Mouse (Mus musculus) CH12.LX (cell line): ENCODE data around the gene Svep1. TPM values are rescaled to one million over a fixed set of nuclear protein-coding genes. Genes with fewer than 3 reads are reported as not detected.

Experiments used
- DNase-seq: peaks from one replicate; pipeline ENCODE4 v3.0.0-alpha.2; 2013; ENCODE audit errors: extremely low read depth
- H3K27ac ChIP-seq: 2 replicates; pipeline ENCODE4 v1.5.1; 2012; ENCODE audit warnings: low read depth, mild to moderate bottlenecking, control low read depth, moderate library complexity; ENCODE audit not compliant: insufficient read depth
- H3K27me3 ChIP-seq: replicated peaks from 2 replicates; pipeline ENCODE3; 2012; ENCODE audit warnings: inconsistent platforms
- H3K36me3 ChIP-seq, 2 experiments: replicated peaks in 1 of 2; 2 replicates each; pipeline versions ENCODE3 to v1.6.1; 2012; ENCODE audit warnings: inconsistent platforms in 1 of 2, low read length in 1 of 2, mild to moderate bottlenecking in 1 of 2, mixed read lengths in 1 of 2, moderate library complexity in 1 of 2; ENCODE audit not compliant: control insufficient read depth in 1 of 2, insufficient read depth in 1 of 2
- H3K4me1 ChIP-seq, 2 experiments: 2 replicates each; pipeline ENCODE4 v1.6.1; 2012; ENCODE audit warnings: inconsistent platforms in 1 of 2, moderate library complexity in 1 of 2; ENCODE audit not compliant: insufficient read depth in 2 of 2, control insufficient read depth in 1 of 2
- H3K4me2 ChIP-seq: 2 replicates; pipeline ENCODE4 v1.6.1; 2012; ENCODE audit warnings: low read depth, mild to moderate bottlenecking, control low read depth; ENCODE audit not compliant: poor library complexity, insufficient read depth, severe bottlenecking
- H3K4me3 ChIP-seq, 3 experiments: fragments of 150-350 bp in 1 of 3; sonication (generic) in 1 of 3; replicated peaks in 1 of 3; 2 replicates each; pipeline versions ENCODE3 to v1.5.1; 2011 to 2012; ENCODE audit warnings: low read depth in 2 of 3, low read length in 2 of 3, mild to moderate bottlenecking in 2 of 3, moderate library complexity in 2 of 3, control low read depth in 1 of 3, improper control_type of control experiment in 1 of 3, inconsistent platforms in 1 of 3, mixed read lengths in 1 of 3; ENCODE audit not compliant: poor library complexity in 1 of 3
- H3K79me2 ChIP-seq: replicated peaks from 2 replicates; pipeline ENCODE4 v1.6.1; 2012; ENCODE audit warnings: mild to moderate bottlenecking, moderate library complexity; ENCODE audit not compliant: control insufficient read depth, poor library complexity, insufficient read depth, severe bottlenecking; ENCODE audit errors: extremely low read depth
- H3K9ac ChIP-seq: 2 replicates; pipeline ENCODE4 v1.6.1; 2012; ENCODE audit warnings: low read depth, mild to moderate bottlenecking, control low read depth, moderate library complexity; ENCODE audit not compliant: insufficient read depth
- H3K9me3 ChIP-seq: replicated peaks from 2 replicates; pipeline ENCODE3; 2012; ENCODE audit warnings: low read length, inconsistent platforms, mixed read lengths
- BHLHE40 ChIP-seq: IDR thresholded peaks from 2 replicates; pipeline ENCODE4 v1.6.1; 2011; ENCODE audit warnings: mild to moderate bottlenecking, low read depth, low read length, improper control_type of control experiment
- CHD2 ChIP-seq: IDR thresholded peaks from 2 replicates; pipeline ENCODE4 v1.6.1; 2011; ENCODE audit warnings: low read length, improper control_type of control experiment
- CTCF ChIP-seq, 2 experiments: IDR thresholded peaks in 1 of 2; conservative IDR thresholded peaks in 1 of 2; 2 replicates each; pipeline ENCODE4 v1.5.1; 2011 to 2012; ENCODE audit warnings: low read depth in 2 of 2, low read length in 2 of 2, improper control_type of control experiment in 1 of 2, inconsistent platforms in 1 of 2, mild to moderate bottlenecking in 1 of 2, moderate library complexity in 1 of 2
- E2F4 ChIP-seq: IDR thresholded peaks from 2 replicates; pipeline ENCODE4 v1.6.1; 2011; ENCODE audit warnings: low read depth, low read length, improper control_type of control experiment; ENCODE audit not compliant: insufficient replicate concordance
- EP300 ChIP-seq: IDR thresholded peaks from 2 replicates; pipeline ENCODE4 v1.6.1; 2011; ENCODE audit warnings: low read length, improper control_type of control experiment
- ETS1 ChIP-seq: conservative IDR thresholded peaks from 2 replicates; pipeline ENCODE4 v1.6.1; 2012; ENCODE audit warnings: low read depth, mild to moderate bottlenecking, inconsistent platforms, low read length, improper control_type of control experiment, moderate library complexity
- HCFC1 ChIP-seq: IDR thresholded peaks from 2 replicates; pipeline ENCODE4 v1.6.1; 2012; ENCODE audit warnings: low read depth, mild to moderate bottlenecking, inconsistent platforms, low read length, improper control_type of control experiment
- JUN ChIP-seq: IDR thresholded peaks from 2 replicates; pipeline ENCODE4 v1.6.1; 2011; ENCODE audit warnings: low read depth, mild to moderate bottlenecking, low read length, improper control_type of control experiment, moderate library complexity; ENCODE audit not compliant: insufficient read depth
- KAT2A ChIP-seq: IDR thresholded peaks from 2 replicates; pipeline ENCODE4 v1.6.1; 2012; ENCODE audit warnings: low read length, improper control_type of control experiment, inconsistent platforms; ENCODE audit not compliant: insufficient replicate concordance
- MAFK ChIP-seq: IDR thresholded peaks from 2 replicates; pipeline ENCODE4 v1.6.1; 2011; ENCODE audit warnings: low read length, improper control_type of control experiment; ENCODE audit not compliant: insufficient replicate concordance
- MAX ChIP-seq: IDR thresholded peaks from 2 replicates; pipeline ENCODE4 v1.6.1; 2011; ENCODE audit warnings: low read length, improper control_type of control experiment
- MAZ ChIP-seq: IDR thresholded peaks from 2 replicates; pipeline ENCODE4 v1.6.1; 2012; ENCODE audit warnings: low read depth, mild to moderate bottlenecking, inconsistent platforms, low read length, improper control_type of control experiment, moderate library complexity
- MEF2A ChIP-seq: IDR thresholded peaks from 2 replicates; pipeline ENCODE4 v1.6.1; 2014; ENCODE audit warnings: low read depth, mild to moderate bottlenecking, inconsistent platforms, low read length, improper control_type of control experiment, borderline replicate concordance
- MYC ChIP-seq: IDR thresholded peaks from 2 replicates; pipeline ENCODE4 v1.6.1; 2011; ENCODE audit warnings: low read depth, mild to moderate bottlenecking, improper control_type of control experiment, low read length
- NRF1 ChIP-seq: IDR thresholded peaks from 2 replicates; pipeline ENCODE4 v1.6.1; 2014; ENCODE audit warnings: low read depth, mild to moderate bottlenecking, inconsistent platforms, low read length, improper control_type of control experiment, moderate library complexity
- PAX5 ChIP-seq: IDR thresholded peaks from 2 replicates; pipeline ENCODE4 v1.6.1; 2012; ENCODE audit warnings: low read length, inconsistent platforms, mixed read lengths
- POLR2A ChIP-seq: IDR thresholded peaks from 2 replicates; pipeline ENCODE4 v1.6.1; 2011; ENCODE audit warnings: low read depth, mild to moderate bottlenecking, improper control_type of control experiment, low read length
- POLR2AphosphoS2 ChIP-seq: IDR thresholded peaks from 2 replicates; pipeline ENCODE4 v1.6.1; 2011; ENCODE audit warnings: low read depth, low read length, improper control_type of control experiment
- RAD21 ChIP-seq: IDR thresholded peaks from 2 replicates; pipeline ENCODE4 v1.6.1; 2011; ENCODE audit warnings: low read depth, mild to moderate bottlenecking, low read length, improper control_type of control experiment, moderate library complexity
- RCOR1 ChIP-seq: conservative IDR thresholded peaks from 2 replicates; pipeline ENCODE4 v1.6.1; 2012; ENCODE audit warnings: low read depth, mild to moderate bottlenecking, inconsistent platforms, low read length, improper control_type of control experiment
- SIN3A ChIP-seq: IDR thresholded peaks from 2 replicates; pipeline ENCODE4 v1.6.1; 2012; ENCODE audit warnings: low read length, improper control_type of control experiment, inconsistent platforms
- SMC3 ChIP-seq: IDR thresholded peaks from 2 replicates; pipeline ENCODE4 v1.6.1; 2011; ENCODE audit warnings: low read depth, low read length, improper control_type of control experiment
- TCF12 ChIP-seq: IDR thresholded peaks from 2 replicates; pipeline ENCODE4 v1.6.1; 2014; ENCODE audit warnings: low read depth, mild to moderate bottlenecking, inconsistent platforms, low read length, improper control_type of control experiment
- UBTF ChIP-seq: IDR thresholded peaks from 2 replicates; pipeline ENCODE4 v1.6.1; 2012; ENCODE audit warnings: low read depth, mild to moderate bottlenecking, inconsistent platforms, low read length, improper control_type of control experiment, moderate library complexity
- USF1 ChIP-seq: IDR thresholded peaks from 2 replicates; pipeline ENCODE4 v1.6.1; 2014; ENCODE audit warnings: low read depth, mild to moderate bottlenecking, inconsistent platforms, low read length, improper control_type of control experiment
- USF2 ChIP-seq: conservative IDR thresholded peaks from 2 replicates; pipeline ENCODE4 v1.6.1; 2011; ENCODE audit warnings: low read depth, low read length, improper control_type of control experiment
- dilution Hi-C: fragments of 300-500 bp; cut with MboI; formaldehyde crosslinking; loops from 2 replicates; pipeline ENCODE4 v1.14.3; 2020; ENCODE audit warnings: low sequenced_read_pairs; ENCODE audit not compliant: extremely low pct_unique_long_range_greater_than_20kb, extremely low pct_ligation_motif_present
- in situ Hi-C: fragments of 300-500 bp; cut with MboI; formaldehyde crosslinking; loops from 3 replicates; pipeline ENCODE4 v1.14.3; 2019; ENCODE audit warnings: low sequenced_read_pairs, low pct_ligation_motif_present, low pct_unique_long_range_greater_than_20kb, mixed read lengths
- polyA plus RNA-seq: library from polyadenylated mRNA; unstranded; fragments of >175 nt; gene quantifications from 2 replicates; pipeline ENCODE4 v1.2.1, GENCODE M21; 2012; ENCODE audit warnings: low read depth; ENCODE audit not compliant: insufficient read length
- total RNA-seq, 2 experiments: library from RNA; depleted of rRNA; stranded (reverse); fragments of 300-350 nt in 1 of 2; fragments of >200 nt in 1 of 2; gene quantifications; 2 replicates each; pipeline ENCODE4 v1.2.3; 2012 to 2014

Gene Svep1
- total and polyA plus RNA-seq, 3 experiments, result not detected

DNA sequence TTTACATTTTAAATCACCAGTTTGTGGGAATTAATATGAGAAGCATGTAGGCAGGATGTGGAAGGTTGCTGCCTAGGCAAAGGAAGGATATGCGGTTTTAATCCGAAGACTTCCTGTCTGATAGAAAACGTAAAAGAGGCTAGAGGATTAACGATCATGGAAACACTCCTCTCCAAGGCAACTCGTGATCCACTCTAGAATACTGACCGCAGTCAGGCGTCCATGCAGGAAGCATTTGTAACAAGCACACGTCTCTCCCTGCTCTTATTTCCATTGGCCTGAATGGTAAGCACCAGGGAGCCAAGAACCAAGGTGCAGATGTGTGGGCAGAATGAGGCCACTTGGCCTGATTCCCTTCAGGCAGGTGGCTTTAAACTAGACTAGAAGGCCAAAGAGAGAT is 155.9 kb downstream of the Svep1 start:
- no peak overlapping the region for H3K4me3 ChIP-seq
- dilution Hi-C loops, result no loop called here
- H3K27me3 ChIP-seq, result no peaks in the 10 kb centered on the region
- no peak overlapping the region for H3K9ac ChIP-seq
- H3K79me2 ChIP-seq, result no peaks in the 10 kb centered on the region
- no peaks in the 10 kb centered on the region for H3K36me3 ChIP-seq
- in situ Hi-C loops, result no loop called here
- no peak overlapping the region for H3K4me2 ChIP-seq
- TF ChIP-seq MAX, result no peak
- no peak for TF ChIP-seq TCF12
- TF ChIP-seq RCOR1, result no peak
- TF ChIP-seq E2F4, result no peak
- no peak for TF ChIP-seq MAZ
- no peak for TF ChIP-seq MAFK
- TF ChIP-seq POLR2AphosphoS2, result no peak
- TF ChIP-seq KAT2A, result no peak
- TF ChIP-seq UBTF, result no peak
- TF ChIP-seq JUN, result no peak
- no peak for TF ChIP-seq PAX5
- no peak for TF ChIP-seq USF1
- TF ChIP-seq POLR2A, result no peak
- TF ChIP-seq ETS1, result no peak
- TF ChIP-seq EP300, result no peak
- no peak for TF ChIP-seq SIN3A
- TF ChIP-seq MEF2A, result no peak
- no peak for TF ChIP-seq USF2
- no peak for TF ChIP-seq BHLHE40
- no peak overlapping the region for H3K27ac ChIP-seq
- no peaks in the 10 kb centered on the region for H3K4me1 ChIP-seq
- no peak for DNase-seq
- H3K9me3 ChIP-seq, result no peaks in the 10 kb centered on the region

DNA sequence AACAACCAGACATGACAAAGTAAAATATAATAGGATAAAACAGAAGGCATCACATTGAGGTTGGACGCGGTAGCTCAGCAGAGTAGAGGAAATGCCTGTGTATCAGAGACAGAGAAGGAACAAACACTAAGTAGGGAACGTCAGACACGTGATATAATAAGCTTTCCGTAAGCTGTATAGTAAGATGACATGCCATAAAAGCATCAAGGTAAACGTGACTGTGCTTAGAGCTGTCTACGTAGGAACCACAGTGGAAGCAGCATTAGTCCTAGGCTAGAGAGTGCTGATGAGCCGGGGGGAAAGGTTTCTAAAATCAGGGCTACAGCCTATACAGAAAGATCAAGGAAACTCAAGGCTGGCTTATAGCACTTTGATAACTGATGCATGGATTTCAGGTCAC is 156.4 kb downstream of the Svep1 start:
- Histone ChIP-seq H3K27ac (no peak overlapping the region), H3K4me2 (no peak overlapping the region), H3K4me1 (no peaks in the 10 kb centered on the region), H3K27me3 (no peaks in the 10 kb centered on the region), H3K4me3 (no peak overlapping the region), H3K36me3 (no peaks in the 10 kb centered on the region), H3K9me3 (no peaks in the 10 kb centered on the region), H3K79me2 (no peaks in the 10 kb centered on the region), H3K9ac (no peak overlapping the region)
- no peak for DNase-seq
- no peak for TF ChIP-seq MAX
- no peak for TF ChIP-seq NRF1
- no peak for TF ChIP-seq ETS1
- no peak for TF ChIP-seq E2F4
- no peak for TF ChIP-seq HCFC1
- TF ChIP-seq CTCF (conservative IDR thresholded peaks at IDR 0.05 in 1 of 2, IDR thresholded peaks at IDR 0.05 in 1 of 2; ENCODE audit: low read depth in 2 of 2, low read length in 2 of 2), result no peak
- TF ChIP-seq RAD21, result no peak
- TF ChIP-seq CHD2, result no peak
- no peak for TF ChIP-seq BHLHE40
- TF ChIP-seq PAX5, result no peak
- no peak for TF ChIP-seq SMC3
- TF ChIP-seq MAFK, result no peak
- TF ChIP-seq MYC, result no peak
- in situ Hi-C loops, result no loop called here
- dilution Hi-C loops, result no loop called here
